In the genomic region with DNA sequence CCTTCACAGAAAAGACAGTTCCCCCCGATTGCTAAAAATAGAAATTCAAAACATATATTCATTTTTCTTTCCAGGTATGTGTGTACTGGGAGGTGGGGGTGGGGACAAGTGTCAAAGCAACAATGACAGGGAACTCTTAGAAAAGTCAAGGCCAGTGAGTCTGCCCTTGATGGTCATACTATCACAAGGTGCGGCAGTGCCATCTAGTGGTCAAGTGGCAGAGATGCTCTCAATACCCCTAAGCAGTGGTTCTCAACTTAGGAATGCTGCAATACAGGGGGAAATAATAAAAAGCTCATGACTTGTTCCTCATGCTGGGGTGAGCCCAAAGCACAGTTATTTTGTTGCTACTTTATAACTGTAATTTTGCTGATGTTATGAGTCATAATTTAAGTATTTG, we compare ENCODE assay signal across 9 mouse cellular contexts. TPM values are rescaled to one million over a fixed set of nuclear protein-coding genes. Genes with fewer than 3 reads are reported as not detected.
DNase-seq lines count a peak whose midpoint lies in the region; ATAC-seq and TF ChIP-seq lines count a peak whose summit lies in the region.
"Had no signal": no experiment of that assay in that cellular context is flagged by ENCODE, and none has a peak within 500 bp of the region (broad histone marks: within the 10 kb centered on the region; RNA-seq: fewer than 3 reads in every experiment).

No protein-coding gene starts in this region.

- H3K4me2 ChIP-seq in forebrain, embryonic 11.5 days (ENCODE audit: low read depth, low read length, severe bottlenecking) = no peak overlapping the region
- H3K4me2 ChIP-seq in hindbrain, embryonic 12.5 days (replicated peaks) = no peak overlapping the region
- H3K4me2 ChIP-seq: hindbrain, embryonic 15.5 days had no signal

- 14% methylated on average over 2 of the region's 2 CpGs for WGBS in forebrain, embryonic 11.5 days
- 13% methylated on average over 2 of the region's 2 CpGs for WGBS in hindbrain, embryonic 12.5 days

- H3K4me3 ChIP-seq in ES-E14 (ENCODE audit: insufficient read depth in 1 of 2, low read depth in 1 of 2, low read length in 2 of 2, poor library complexity in 1 of 2, severe bottlenecking in 1 of 2) = no peak overlapping the region
- H3K4me3 ChIP-seq in forebrain, embryonic 11.5 days (ENCODE audit: low read depth, low read length) = no peak overlapping the region
- no peak overlapping the region for H3K4me3 ChIP-seq in hindbrain, embryonic 12.5 days
- H3K4me3 ChIP-seq: hindbrain, embryonic 15.5 days had no signal

- H3K9me3 ChIP-seq in ES-E14 (ENCODE audit: control insufficient read depth, insufficient read depth, low read depth, low read length) = no peaks in the 10 kb centered on the region
- H3K9me3 ChIP-seq in forebrain, embryonic 11.5 days (ENCODE audit: control insufficient read depth, low read length) = no peaks in the 10 kb centered on the region
- no peaks in the 10 kb centered on the region for H3K9me3 ChIP-seq in hindbrain, embryonic 12.5 days (replicated peaks)
- H3K9me3 ChIP-seq: hindbrain, embryonic 15.5 days had no signal

- H3K4me1 ChIP-seq in ES-E14 (ENCODE audit: control insufficient read depth in 2 of 2, insufficient read depth in 2 of 2, low read length in 2 of 2, poor library complexity in 1 of 2) = no peaks in the 10 kb centered on the region
- no peaks in the 10 kb centered on the region for H3K4me1 ChIP-seq in forebrain, embryonic 11.5 days (replicated peaks; ENCODE audit: control insufficient read depth, insufficient read depth, low read length)
- H3K4me1 ChIP-seq in hindbrain, embryonic 12.5 days = no peaks in the 10 kb centered on the region
- H3K4me1 ChIP-seq: hindbrain, embryonic 15.5 days had no signal

- 0 out of 2 replicates have a peak, but pooled peaks cover 2% of the 10 kb centered on the region for H3K27me3 ChIP-seq in forebrain, embryonic 11.5 days (ENCODE audit: control insufficient read depth, insufficient read depth, low read length)
- peaks cover 11% of the 10 kb centered on the region; the same call in 1 of the 2 replicates for H3K27me3 ChIP-seq in hindbrain, embryonic 12.5 days
- H3K27me3 ChIP-seq: hindbrain, embryonic 15.5 days had no signal

- no peak overlapping the region for H3K9ac ChIP-seq in ES-E14 (ENCODE audit: insufficient read depth, low read depth, low read length, poor library complexity, severe bottlenecking)
- H3K9ac ChIP-seq in forebrain, embryonic 11.5 days (ENCODE audit: low read length) = no peak overlapping the region
- H3K9ac ChIP-seq in hindbrain, embryonic 12.5 days = no peak overlapping the region
- H3K9ac ChIP-seq: hindbrain, embryonic 15.5 days had no signal

- no peak overlapping the region for H3K27ac ChIP-seq in ES-E14 (ENCODE audit: insufficient read depth, low read depth, low read length, poor library complexity, severe bottlenecking)
- H3K27ac ChIP-seq in forebrain, embryonic 11.5 days (ENCODE audit: low read depth, low read length) = no peak overlapping the region
- no peak overlapping the region for H3K27ac ChIP-seq in hindbrain, embryonic 12.5 days
- H3K27ac ChIP-seq: hindbrain, embryonic 15.5 days had no signal

- ATAC-seq in forebrain, embryonic 11.5 days (replicated peaks; ENCODE audit: low FRiP score) = peak; percentile 78
- peak; percentile 74 for ATAC-seq in hindbrain, embryonic 12.5 days (ENCODE audit: low FRiP score)

- in situ Hi-C loops in ES-E14 (cut with MboI; ENCODE audit: low sequenced_read_pairs in 2 of 2, unreplicated experiment in 2 of 2) = no loop called here

- H3K36me3 ChIP-seq in ES-E14 (ENCODE audit: control insufficient read depth, insufficient read depth, low read length, poor library complexity, severe bottlenecking) = no peaks in the 10 kb centered on the region
- no peaks in the 10 kb centered on the region for H3K36me3 ChIP-seq in forebrain, embryonic 11.5 days (ENCODE audit: control insufficient read depth, insufficient read depth, low read length)
- H3K36me3 ChIP-seq in hindbrain, embryonic 12.5 days = no peaks in the 10 kb centered on the region
- H3K36me3 ChIP-seq: hindbrain, embryonic 15.5 days had no signal

- peak; percentile 50 for DNase-seq in ES-E14 (ENCODE audit: low read depth, low spot score)
- peak; percentile 20 for DNase-seq in brain, embryonic 18.5 days (ENCODE audit: low read depth, low spot score)
- DNase-seq in forebrain, embryonic 11.5 days (ENCODE audit: low spot score) = peak; percentile 68
- peak; percentile 53 to 70 for DNase-seq in layer of hippocampus, postnatal 10 days (ENCODE audit: low spot score in 2 of 2)
- DNase-seq in lung, postnatal 10 days = peak; percentile 79
- peak; percentile 43 for DNase-seq in retina, postnatal 7 days (ENCODE audit: low read depth, low spot score)
- DNase-seq in urinary bladder, postnatal 10 days (ENCODE audit: low spot score) = peak; percentile 15

TF ChIP-seq in ES-E14, 5 proteins besides CTCF, POLR2A, EP300 and RAD21:
- TF ChIP-seq CHD2 (IDR thresholded peaks at IDR 0.05; ENCODE audit: low read depth, low read length) = no peak
- TF ChIP-seq MAFK (IDR thresholded peaks at IDR 0.05; ENCODE audit: insufficient read depth, low read depth, low read length) = no peak
- no peak for TF ChIP-seq ZC3H11A (IDR thresholded peaks at IDR 0.05; ENCODE audit: borderline replicate concordance, low read depth, low read length)
- no peak for TF ChIP-seq ZNF384 (IDR thresholded peaks at IDR 0.05; ENCODE audit: low read depth, low read length)
- no peak for TF ChIP-seq HCFC1 (IDR thresholded peaks at IDR 0.05; ENCODE audit: borderline replicate concordance, insufficient read depth, low read length)

RNA-seq across cellular contexts. Expression of gene Siah1b, which starts 10.1 kb away (rescaled TPM):
- total RNA-seq in ES-E14 (2012; rRNA removed) = 21.8 and 29.9 TPM in 2 replicates
- polyA plus RNA-seq in forebrain, embryonic 11.5 days (2014; fragmentation: Nextera tagmentation; extraction: Ambion mirVana) = 53.0 and 54.6 TPM in 2 replicates
- 33.4 and 34.2 TPM in 2 replicates for polyA plus RNA-seq in hindbrain, embryonic 12.5 days (2016; fragmentation: Nextera tagmentation; extraction: Ambion mirVana)
- total RNA-seq in layer of hippocampus, postnatal 10 days (2021) = 10 to 100 TPM; 12.7 to 13.6 TPM

RNA-seq across cellular contexts. Expression of gene Cltrn, which starts 22.4 kb away (rescaled TPM):
- total RNA-seq in ES-E14 (2012; rRNA removed) = not detected in 2 replicates
- polyA plus RNA-seq in forebrain, embryonic 11.5 days (2014; fragmentation: Nextera tagmentation; extraction: Ambion mirVana) = 0.49 and 0.99 TPM in 2 replicates
- polyA plus RNA-seq in hindbrain, embryonic 12.5 days (2016; fragmentation: Nextera tagmentation; extraction: Ambion mirVana) = 0.30 and 0.50 TPM in 2 replicates
- not detected for total RNA-seq in layer of hippocampus, postnatal 10 days (2021)

RNA-seq across cellular contexts. Expression of gene Car5b, which starts 38.4 kb away (rescaled TPM):
- 0.26 and 0.54 TPM in 2 replicates for total RNA-seq in ES-E14 (2012; rRNA removed)
- polyA plus RNA-seq in forebrain, embryonic 11.5 days (2014; fragmentation: Nextera tagmentation; extraction: Ambion mirVana) = 0.55 TPM in 2 replicates
- polyA plus RNA-seq in hindbrain, embryonic 12.5 days (2016; fragmentation: Nextera tagmentation; extraction: Ambion mirVana) = 0.27 TPM in 2 replicates
- 1 to 10 TPM; 2.9 to 3.6 TPM for total RNA-seq in layer of hippocampus, postnatal 10 days (2021)

Comparison
In these comparisons a context has a peak if more than half of its experiments do, and no peak if none do; other contexts are left out.
1. DNase-seq: peak in every context shown above with its lines; median percentile 79 in lung, postnatal 10 days; 68 in forebrain, embryonic 11.5 days; 62 in layer of hippocampus, postnatal 10 days; 50 in ES-E14; 43 in retina, postnatal 7 days; 20 in brain, embryonic 18.5 days; 15 in urinary bladder, postnatal 10 days.